Mouse (Mus musculus): ENCODE measurements at regions not wholly inside any gene's neighbourhood (a gene's known extent, or its start where the extent isn't known, plus 50 kb on each side); places are given as distances from the start of the nearest gene placed in this dataset.
A peak's percentile ranks its signal among the peaks of the same experiment; 100 is the strongest.
"Not testable (repeated sequence)": the region's sequence is repeated elsewhere in the genome, so short reads cannot be mapped to it uniquely, and the experiment has no call there.

DNA sequence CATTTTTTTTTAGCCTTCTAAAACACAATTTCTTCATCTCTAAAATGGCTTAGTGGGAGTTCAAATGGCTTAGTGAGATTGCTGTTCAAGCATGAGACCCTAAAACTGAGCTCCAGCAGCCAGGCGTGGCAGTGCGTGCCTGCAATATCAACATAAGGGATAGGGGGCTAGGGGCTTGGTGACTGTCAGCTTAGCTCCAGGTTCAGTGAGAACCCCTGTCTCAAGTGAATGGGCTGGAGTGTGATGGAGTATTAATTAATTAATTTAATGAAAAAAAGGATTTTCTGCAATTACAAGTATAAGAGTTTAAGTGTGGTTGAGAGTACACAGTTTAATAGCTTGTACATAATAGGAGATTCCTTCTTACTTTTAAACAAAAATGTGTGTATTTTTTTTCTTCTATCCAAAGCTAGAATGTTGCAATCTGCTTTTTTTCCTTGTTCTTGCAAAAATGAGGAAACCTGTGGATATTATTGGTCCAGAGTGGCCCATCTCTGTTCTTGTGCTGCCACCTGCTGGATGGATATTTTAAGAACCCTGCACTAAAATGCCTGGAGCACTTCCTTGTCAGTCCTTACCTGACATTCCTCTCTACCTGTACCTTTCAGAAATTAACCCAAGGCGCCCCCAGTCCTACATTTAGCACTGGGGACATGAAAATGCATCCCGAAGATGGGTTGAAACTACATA, 54.0 kb upstream of the Usp47 start:
- peak in 1 of 2 experiments; percentile 21 for DNase-seq (ENCODE audit: low spot score in 2 of 2)

DNA sequence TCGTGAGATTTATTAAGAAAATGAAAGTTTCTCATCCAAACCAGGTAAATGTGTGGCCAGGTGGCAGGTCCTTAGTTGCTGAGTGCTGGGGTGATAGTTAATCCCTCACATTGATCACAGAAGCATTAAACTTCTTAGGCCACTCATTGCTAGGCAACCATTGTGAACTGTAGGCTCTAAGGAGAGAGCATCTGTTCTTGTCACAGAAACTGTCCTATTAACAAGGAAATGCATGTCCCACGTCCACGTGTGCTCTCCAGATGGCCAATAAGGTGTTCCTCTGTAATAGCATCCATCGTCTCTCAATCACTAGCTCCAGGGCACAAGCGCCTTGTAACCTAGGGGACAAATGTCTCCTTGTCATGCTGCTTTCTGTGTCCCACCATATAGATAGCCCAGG, 55.0 kb upstream of the Usp47 start:
- DNase-seq (ENCODE audit: low spot score in 2 of 2): no peak

- DNase-seq (ENCODE audit: low spot score in 2 of 2): no peak
These were observed 56.6 kb upstream of the Usp47 start for GRCm38 (mm10) chr7:111966716-111967115.

- no peak for DNase-seq (ENCODE audit: low spot score in 2 of 2)
These were observed 59.3 kb upstream of the Usp47 start for GRCm38 (mm10) chr7:111963969-111964368.

DNA sequence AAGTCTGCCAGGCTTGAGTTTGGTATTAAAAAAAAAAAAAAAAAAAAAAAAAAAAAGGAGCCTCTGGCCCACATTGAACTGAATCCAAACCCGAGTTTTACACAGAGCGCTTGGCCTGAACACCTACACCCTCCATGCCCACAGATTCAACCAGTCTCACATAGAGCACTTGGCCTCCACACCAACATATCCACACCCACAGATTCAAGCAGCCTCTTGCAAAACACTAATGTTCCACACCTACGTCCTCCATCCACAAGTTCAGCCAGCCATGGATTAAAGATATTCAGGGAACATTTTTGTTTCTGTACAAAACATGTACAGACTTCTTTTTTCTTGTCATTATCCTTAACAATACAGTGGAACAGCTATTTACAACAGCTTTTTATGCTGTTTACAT, 63.3 kb upstream of the Usp47 start:
- no peak for DNase-seq (ENCODE audit: low spot score in 2 of 2)

- DNase-seq (ENCODE audit: low spot score in 2 of 2): no peak
These were observed 66.6 kb upstream of the Usp47 start for GRCm38 (mm10) chr7:111956671-111957070.

GRCm38 (mm10) chr7:111939631-111940030, 83.7 kb upstream of the Usp47 start:
- DNase-seq (ENCODE audit: low spot score in 2 of 2): no peak

DNA sequence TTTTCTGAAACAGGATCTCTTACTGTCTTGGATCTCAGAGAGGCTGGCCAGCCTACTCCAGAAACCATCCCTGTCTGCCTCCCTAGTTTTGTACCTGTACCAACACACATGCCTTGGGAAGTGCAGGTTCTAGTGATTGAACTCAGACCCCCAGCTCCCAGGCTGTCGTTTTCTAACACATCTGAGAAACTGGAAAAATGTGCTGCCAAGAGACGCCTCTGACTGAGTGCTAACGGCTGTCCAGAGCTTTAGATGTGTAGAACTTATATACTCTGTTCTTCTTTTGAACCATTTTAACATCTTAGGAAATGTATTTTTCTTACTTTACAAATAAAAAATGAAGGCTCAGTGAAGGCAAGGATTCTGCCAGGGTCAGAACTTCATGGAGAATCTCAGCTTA, 85.8 kb upstream of the Usp47 start:
- no peak for DNase-seq (ENCODE audit: low spot score in 2 of 2)

GRCm38 (mm10) chr7:111937102-111937501, 86.2 kb upstream of the Usp47 start:
- DNase-seq (ENCODE audit: low spot score in 2 of 2): no peak

GRCm38 (mm10) chr7:111932725-111933124, 90.6 kb upstream of the Usp47 start:
- no peak for DNase-seq (ENCODE audit: low spot score in 2 of 2)

DNA sequence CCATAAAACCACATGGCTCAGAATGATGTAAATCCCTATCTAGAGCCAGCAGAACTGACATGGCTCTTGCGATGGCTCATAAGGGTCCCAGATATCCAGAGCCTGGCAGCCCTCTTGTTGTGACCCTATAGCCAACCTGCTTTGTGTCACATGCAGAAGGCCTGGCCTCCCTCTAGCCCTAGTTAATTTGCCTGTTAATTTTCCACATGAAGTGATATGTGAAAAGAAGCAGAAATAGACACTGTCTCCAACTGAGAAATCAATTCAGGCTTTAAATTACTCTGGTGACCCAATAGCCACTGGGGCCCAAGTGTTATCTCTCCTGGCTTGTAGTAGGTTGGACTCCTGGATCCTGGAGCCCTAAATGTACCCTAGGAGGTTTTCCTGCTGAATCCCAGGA, 103.3 kb upstream of the Usp47 start:
- DNase-seq (ENCODE audit: low spot score in 2 of 2): no peak

DNA sequence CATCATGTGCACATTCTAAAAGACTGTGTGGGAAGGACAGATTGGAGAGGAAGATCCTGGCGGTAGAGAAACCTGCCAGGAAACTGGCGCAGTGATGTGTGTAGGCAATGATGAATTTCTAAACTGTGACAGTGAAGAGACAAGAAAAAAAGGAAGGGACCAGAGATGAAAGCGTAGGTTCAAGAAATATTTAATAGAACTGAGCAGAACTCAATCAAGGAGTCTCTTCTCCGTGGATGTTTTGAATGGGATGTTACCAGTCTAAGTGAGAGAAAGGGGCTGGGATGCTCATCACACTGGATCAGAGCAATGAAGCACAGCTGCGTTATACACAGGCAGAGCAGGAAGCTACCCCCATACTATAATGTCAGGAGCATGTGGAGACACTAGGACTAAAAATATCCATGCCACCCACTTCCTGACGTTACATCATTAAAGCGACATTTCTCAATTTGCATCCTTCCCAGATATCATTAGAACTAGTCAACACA, 119.5 kb upstream of the Usp47 start:
- DNase-seq (ENCODE audit: low spot score in 2 of 2): no peak

DNA sequence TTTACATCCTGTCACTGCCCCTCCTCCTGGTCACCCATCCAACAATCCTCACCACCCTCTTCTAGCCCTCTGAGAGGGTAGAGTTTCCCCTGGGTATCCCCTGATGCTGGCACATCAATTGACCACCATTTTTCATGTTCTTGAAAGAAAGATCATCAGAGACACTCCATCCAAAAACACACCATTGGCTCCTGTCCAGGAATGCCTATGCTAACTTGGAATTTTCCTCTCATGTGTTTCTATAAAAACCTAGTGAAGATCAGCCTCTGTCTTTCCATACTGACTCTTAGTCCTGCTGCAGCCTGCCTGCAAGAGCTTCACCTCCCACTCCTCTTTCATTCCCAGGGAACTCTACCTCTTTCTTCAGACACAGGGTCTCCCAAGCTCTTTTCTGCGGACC, 117.2 kb upstream of the Galnt18 start:
- DNase-seq (ENCODE audit: low spot score in 2 of 2): no peak

DNA sequence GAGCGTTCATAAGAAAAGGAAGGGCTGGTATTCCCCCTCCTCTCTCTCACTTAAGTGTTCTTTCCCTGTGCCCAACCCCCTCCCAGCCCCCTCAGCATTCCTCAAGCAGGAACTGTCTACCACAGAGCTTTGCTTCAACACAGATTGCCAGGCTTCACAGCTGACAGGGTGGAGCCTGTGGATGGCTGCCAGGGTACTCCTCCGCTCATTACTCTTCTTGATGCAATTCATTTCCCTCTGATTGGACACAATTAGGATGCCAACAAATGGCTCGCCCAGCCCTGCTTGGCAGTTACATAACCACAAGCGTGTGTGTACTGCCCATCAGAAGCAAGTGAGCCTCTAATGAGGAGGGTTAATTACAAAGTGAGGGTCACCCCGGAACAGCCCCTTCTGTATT, 116.5 kb upstream of the Galnt18 start:
- DNase-seq (ENCODE audit: low spot score in 2 of 2): no peak

DNA sequence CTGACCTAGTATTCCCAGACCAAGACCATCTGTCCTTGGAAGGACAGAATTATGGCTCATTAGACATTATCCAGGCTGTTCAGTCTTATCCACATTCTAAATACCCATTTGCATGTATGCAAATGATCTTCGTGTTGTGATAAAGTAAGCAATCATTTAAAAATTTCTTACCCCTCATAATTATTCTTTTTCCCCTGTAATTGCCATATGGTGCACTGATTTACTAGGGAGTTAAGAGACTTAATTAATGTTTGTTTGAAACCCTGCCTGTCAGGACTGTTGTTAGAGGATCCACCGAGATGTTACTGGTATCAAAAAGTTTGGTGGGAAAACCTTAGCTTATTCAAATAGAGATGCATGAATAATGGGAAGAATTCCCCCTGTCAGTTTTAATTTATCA, 103.2 kb upstream of the Galnt18 start:
- no peak for DNase-seq (ENCODE audit: low spot score in 2 of 2)

GRCm38 (mm10) chr7:111880067-111880675, 100.4 kb upstream of the Galnt18 start:
- DNase-seq (ENCODE audit: low spot score in 2 of 2): no peak

DNA sequence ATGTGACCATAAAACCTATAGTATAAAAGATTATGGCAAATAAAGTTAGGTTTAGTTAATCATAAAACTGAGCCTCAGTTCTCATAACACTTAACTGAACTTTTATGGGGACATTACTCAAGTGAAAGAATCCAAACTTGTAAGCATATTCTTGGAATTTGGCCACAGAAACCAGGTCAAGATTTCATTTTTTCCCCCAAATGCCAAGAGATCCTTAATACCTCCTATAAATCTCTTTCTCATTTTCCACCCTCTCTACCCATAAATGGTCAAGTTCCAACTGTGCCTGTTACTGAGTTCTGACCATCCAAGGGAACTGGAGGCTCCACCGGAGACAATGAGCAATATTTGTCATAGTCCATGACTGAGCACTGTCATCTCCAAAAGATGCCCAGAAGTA, 97.8 kb upstream of the Galnt18 start:
- no peak for DNase-seq (ENCODE audit: low spot score in 2 of 2)

GRCm38 (mm10) chr7:111875949-111876348, 96.2 kb upstream of the Galnt18 start:
- no peak for DNase-seq (ENCODE audit: low spot score in 2 of 2)

- DNase-seq (ENCODE audit: low spot score in 2 of 2): no peak
These were observed 89.6 kb upstream of the Galnt18 start for GRCm38 (mm10) chr7:111869337-111869736.

DNA sequence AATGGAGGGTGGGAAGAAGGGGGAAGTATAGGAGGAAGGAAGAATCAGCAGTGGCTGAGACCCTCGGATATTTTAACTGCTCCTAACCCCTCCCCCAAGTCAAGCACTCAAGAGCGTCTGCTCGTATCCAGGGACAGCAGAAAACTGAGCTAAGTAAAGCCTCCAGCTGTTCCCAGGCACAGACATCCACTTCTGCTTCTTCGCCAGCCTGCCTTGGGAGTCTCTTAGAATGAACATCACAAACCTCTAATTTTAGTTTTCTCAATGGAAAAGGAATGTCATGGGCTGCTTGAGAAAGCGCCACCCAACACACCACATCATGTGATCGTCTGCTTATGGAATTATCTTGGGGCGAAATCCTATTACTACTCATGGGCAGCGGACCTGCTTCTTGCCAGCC, 83.3 kb upstream of the Galnt18 start:
- DNase-seq (ENCODE audit: low spot score in 2 of 2): no peak

- DNase-seq (ENCODE audit: low spot score in 2 of 2): not testable (repeated sequence)
These were observed 78.5 kb upstream of the Galnt18 start for GRCm38 (mm10) chr7:111858291-111858690.

- no peak for DNase-seq (ENCODE audit: low spot score in 2 of 2)
These were observed 77.2 kb upstream of the Galnt18 start for GRCm38 (mm10) chr7:111856977-111857376.

GRCm38 (mm10) chr7:111855309-111855708, 75.5 kb upstream of the Galnt18 start:
- no peak for DNase-seq (ENCODE audit: low spot score in 2 of 2)

- no peak for DNase-seq (ENCODE audit: low spot score in 2 of 2)
These were observed 66.6 kb upstream of the Galnt18 start for GRCm38 (mm10) chr7:111846417-111846816.

Data from spleen, postnatal 36 days (tissue).